8 mouse cellular contexts compared by ENCODE assay signal in the genomic region with DNA sequence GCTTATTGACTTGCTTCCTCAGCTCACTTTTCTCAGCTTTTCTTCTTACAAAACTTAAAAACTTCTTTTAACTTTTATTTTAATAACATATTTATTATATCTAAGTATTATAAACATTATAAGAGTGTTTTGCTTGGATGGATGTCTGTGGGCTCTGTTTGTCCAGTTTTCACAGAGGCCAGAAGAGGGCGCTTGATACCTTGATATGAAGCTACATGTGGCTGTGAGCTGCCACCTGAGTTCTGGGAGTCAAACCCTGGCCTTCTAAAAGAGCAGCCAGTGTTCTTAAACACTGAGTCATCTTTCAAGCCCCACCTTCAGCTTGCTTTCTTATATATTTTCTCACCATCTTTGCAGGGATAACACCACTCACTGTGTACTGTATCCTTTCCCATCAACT.
DNase-seq lines count a peak whose midpoint lies in the region; ATAC-seq and TF ChIP-seq lines count a peak whose summit lies in the region.

No protein-coding gene starts in this region.

- intact Hi-C loops in heart, postnatal 14 days (cut with DNase I): no loop called here
- intact Hi-C loops in heart, postnatal 25 days (cut with DNase I): no loop called here
- intact Hi-C loops in left cerebral cortex, postnatal 14 days (cut with DNase I): loop anchor here (2.0 kb wide), 1 partner anchor 65 kb away; no protein-coding TSS in a partner anchor

- no peak for TF ChIP-seq POLR2A in thymus, adult 2 months (IDR thresholded peaks at IDR 0.05; ENCODE audit: control insufficient read depth, extremely low read depth, insufficient read depth, low read length, poor library complexity)

- no peaks in the 10 kb centered on the region for H3K27me3 ChIP-seq in thymus, adult 2 months (ENCODE audit: control insufficient read depth, insufficient read depth, low read length)

- no peaks in the 10 kb centered on the region for H3K4me1 ChIP-seq in thymus, adult 2 months (replicated peaks; ENCODE audit: control insufficient read depth, insufficient read depth, low read length)

- no peak overlapping the region for H3K4me3 ChIP-seq in thymus, adult 2 months (ENCODE audit: control insufficient read depth, insufficient read depth, low read length)

- TF ChIP-seq CTCF in thymus, adult 2 months (IDR thresholded peaks at IDR 0.05; ENCODE audit: borderline replicate concordance, control insufficient read depth, extremely low read depth, insufficient read depth, low read length, poor library complexity): no peak

- no peak overlapping the region for H3K27ac ChIP-seq in thymus, adult 2 months (ENCODE audit: control insufficient read depth, insufficient read depth, low read length)

- 0% methylated on average over 1 of the region's 1 CpGs for WGBS in thymus, adult 2 months

- 0 out of 2 replicates have a peak, but pooled peaks have one; percentile 47 for ATAC-seq in common myeloid progenitor, adult 5-6 weeks (replicated peaks; ENCODE audit: low read depth, poor library complexity, severe bottlenecking)

- DNase-seq in heart, postnatal 14 days: peak; percentile 7 to 31
- DNase-seq in heart, postnatal 25 days (ENCODE audit: low spot score): no peak
- peak; percentile 5 for DNase-seq in thymus, postnatal 14 days
- DNase-seq in thymus, adult 2 months: no peak
- peak; percentile 28 to 34 for DNase-seq in left cerebral cortex, postnatal 14 days (ENCODE audit: low spot score in 2 of 2)
- DNase-seq in telencephalon, adult 2 months (ENCODE audit: low read depth, low spot score): peak; percentile 1
- DNase-seq in frontal cortex, postnatal 14 days (ENCODE audit: low spot score in 2 of 2): no peak

- no peaks in the 10 kb centered on the region for H3K36me3 ChIP-seq in thymus, adult 2 months (ENCODE audit: control insufficient read depth, insufficient read depth, low read length)

Comparison
In these comparisons a context has a peak if more than half of its experiments do, and no peak if none do; other contexts are left out.
1. DNase-seq: peak in heart, postnatal 14 days (2 of 2), thymus, postnatal 14 days (single experiment), left cerebral cortex, postnatal 14 days (2 of 2) and telencephalon, adult 2 months (single experiment); none in heart, postnatal 25 days (single experiment), thymus, adult 2 months (single experiment) and frontal cortex, postnatal 14 days (0 of 2).